Mouse (Mus musculus): ENCODE data around the gene AI854703.

- TF ChIP-seq CTCF (IDR thresholded peaks at IDR 0.05; ENCODE audit: low read depth, low read length), result no peak
- TF ChIP-seq GATA1 (IDR thresholded peaks at IDR 0.05; ENCODE audit: borderline replicate concordance, low read length), result no peak
- no peak for TF ChIP-seq TAL1 (conservative IDR thresholded peaks at IDR 0.05; ENCODE audit: low read depth, low read length)
- no peak for TF ChIP-seq POLR2AphosphoS5 (IDR thresholded peaks at IDR 0.05; ENCODE audit: insufficient replicate concordance, low read depth, low read length)
Measured at GRCm38 (mm10) chr6:48650041-48650440, 23.5 kb downstream of the AI854703 start.
